Mouse (Mus musculus) cerebellum, adult 8-10 months (tissue): ENCODE measurements at regions not wholly inside any gene's neighbourhood (a gene's known extent, or its start where the extent isn't known, plus 50 kb on each side); places are given as distances from the start of the nearest gene placed in this dataset.

Source experiments
- DNase-seq: peaks from one replicate; pipeline ENCODE4 v3.0.0; 2022

GRCm38 (mm10) chr8:126160356-126160975 is 137.9 kb upstream of the Slc35f3 start:
- DNase-seq = no peak

- DNase-seq = peak; percentile 79
Observed at GRCm38 (mm10) chr8:126162748-126163371, 135.5 kb upstream of the Slc35f3 start.

GRCm38 (mm10) chr8:126163954-126164353 is 134.4 kb upstream of the Slc35f3 start:
- no peak for DNase-seq

GRCm38 (mm10) chr8:126165486-126166095 is 132.8 kb upstream of the Slc35f3 start:
- DNase-seq = no peak

GRCm38 (mm10) chr8:126166394-126166793 is 132.0 kb upstream of the Slc35f3 start:
- DNase-seq = no peak

- no peak for DNase-seq
Observed at GRCm38 (mm10) chr8:126174451-126174850, 123.9 kb upstream of the Slc35f3 start.

GRCm38 (mm10) chr8:126176305-126176704 is 122.1 kb upstream of the Slc35f3 start:
- no peak for DNase-seq

- DNase-seq = no peak
Observed at GRCm38 (mm10) chr8:126177855-126178254, 120.5 kb upstream of the Slc35f3 start.

GRCm38 (mm10) chr8:126188741-126189285 is 109.5 kb upstream of the Slc35f3 start:
- DNase-seq = no peak

GRCm38 (mm10) chr8:126195616-126196015 is 102.7 kb upstream of the Slc35f3 start:
- no peak for DNase-seq

- no peak for DNase-seq
Observed at GRCm38 (mm10) chr8:126210561-126210960, 87.8 kb upstream of the Slc35f3 start.

- no peak for DNase-seq
Observed at GRCm38 (mm10) chr8:126212802-126213201, 85.6 kb upstream of the Slc35f3 start.

GRCm38 (mm10) chr8:126214571-126214970 is 83.8 kb upstream of the Slc35f3 start:
- DNase-seq = no peak

- no peak for DNase-seq
Observed at GRCm38 (mm10) chr8:126216391-126216790, 82.0 kb upstream of the Slc35f3 start.

GRCm38 (mm10) chr8:126221631-126222030 is 76.7 kb upstream of the Slc35f3 start:
- DNase-seq = no peak

- DNase-seq = peak; percentile 41
Observed at GRCm38 (mm10) chr8:126231801-126232200, 66.6 kb upstream of the Slc35f3 start.

GRCm38 (mm10) chr8:126232521-126232920 is 65.8 kb upstream of the Slc35f3 start:
- DNase-seq = no peak

GRCm38 (mm10) chr8:126239684-126240083 is 58.7 kb upstream of the Slc35f3 start:
- no peak for DNase-seq

- DNase-seq = no peak
Observed at GRCm38 (mm10) chr8:126244321-126244720, 54.0 kb upstream of the Slc35f3 start.
